Mouse (Mus musculus) cerebellum, adult 9-11 months (tissue): ENCODE results near the gene Trio.

Source experiments
- DNase-seq: peaks from one replicate; pipeline ENCODE4 v3.0.0; 2022

Gene Trio

GRCm38 (mm10) chr15:27791141-27791540 lies 234.5 kb downstream of the Trio start:
- no peak for DNase-seq

- DNase-seq, result no peak
Observed at GRCm38 (mm10) chr15:27790699-27791098, 234.9 kb downstream of the Trio start.

GRCm38 (mm10) chr15:27789325-27789724 lies 236.3 kb downstream of the Trio start:
- DNase-seq, result no peak

GRCm38 (mm10) chr15:27788122-27788759 lies 237.4 kb downstream of the Trio start:
- DNase-seq, result no peak

- DNase-seq, result peak; percentile 62
Observed at GRCm38 (mm10) chr15:27787151-27787550, 238.5 kb downstream of the Trio start.

GRCm38 (mm10) chr15:27786418-27786817 lies 239.2 kb downstream of the Trio start:
- DNase-seq, result no peak

GRCm38 (mm10) chr15:27785280-27786001 lies 240.2 kb downstream of the Trio start:
- no peak for DNase-seq

GRCm38 (mm10) chr15:27784126-27784563 lies 241.5 kb downstream of the Trio start:
- DNase-seq, result no peak

GRCm38 (mm10) chr15:27783541-27784125 lies 242.0 kb downstream of the Trio start:
- no peak for DNase-seq

GRCm38 (mm10) chr15:27783092-27783491 lies 242.6 kb downstream of the Trio start:
- no peak for DNase-seq

- no peak for DNase-seq
Observed at GRCm38 (mm10) chr15:27782383-27783036, 243.1 kb downstream of the Trio start.

GRCm38 (mm10) chr15:27779827-27780226 lies 245.8 kb downstream of the Trio start:
- no peak for DNase-seq

- no peak for DNase-seq
Observed at GRCm38 (mm10) chr15:27779398-27779797, 246.2 kb downstream of the Trio start.

GRCm38 (mm10) chr15:27778256-27778655 lies 247.4 kb downstream of the Trio start:
- no peak for DNase-seq

GRCm38 (mm10) chr15:27777455-27778190 lies 248.0 kb downstream of the Trio start:
- no peak for DNase-seq

- DNase-seq, result no peak
Observed at GRCm38 (mm10) chr15:27774481-27774880, 251.2 kb downstream of the Trio start.

GRCm38 (mm10) chr15:27772125-27772627 lies 253.5 kb downstream of the Trio start:
- no peak for DNase-seq

- no peak for DNase-seq
Observed at GRCm38 (mm10) chr15:27771581-27771980, 254.1 kb downstream of the Trio start.

- DNase-seq, result no peak
Observed at GRCm38 (mm10) chr15:27770513-27771196, 255.0 kb downstream of the Trio start.

- DNase-seq, result no peak
Observed at GRCm38 (mm10) chr15:27761416-27761815, 264.2 kb downstream of the Trio start.

GRCm38 (mm10) chr15:27760655-27761054 lies 265.0 kb downstream of the Trio start:
- no peak for DNase-seq

GRCm38 (mm10) chr15:27759890-27760289 lies 265.8 kb downstream of the Trio start:
- DNase-seq, result no peak
